Mouse (Mus musculus): Measurements from ENCODE around the gene Dusp5.
"Not testable (repeated sequence)": the region's sequence is repeated elsewhere in the genome, so short reads cannot be mapped to it uniquely, and the experiment has no call there.

Gene Dusp5

GRCm38 (mm10) chr19:53528752-53529454 is at the start of gene Dusp5:
Gene Dusp5 (plus strand): TSS chr19:53529109.
- peak; percentile 99 for DNase-seq (ENCODE audit: extremely low spot score)

GRCm38 (mm10) chr19:53479590-53479989 is 49.3 kb upstream of the Dusp5 start:
- DNase-seq (ENCODE audit: extremely low spot score): no peak

GRCm38 (mm10) chr19:53482093-53482492 is 46.8 kb upstream of the Dusp5 start:
- DNase-seq (ENCODE audit: extremely low spot score): no peak

- DNase-seq (ENCODE audit: extremely low spot score): no peak
Observed at GRCm38 (mm10) chr19:53482527-53482926, 46.4 kb upstream of the Dusp5 start.

- no peak for DNase-seq (ENCODE audit: extremely low spot score)
Observed at GRCm38 (mm10) chr19:53483984-53484383, 44.9 kb upstream of the Dusp5 start.

- DNase-seq (ENCODE audit: extremely low spot score): no peak
Observed at GRCm38 (mm10) chr19:53484918-53485317, 44.0 kb upstream of the Dusp5 start.

- no peak for DNase-seq (ENCODE audit: extremely low spot score)
Observed at GRCm38 (mm10) chr19:53489187-53489586, 39.7 kb upstream of the Dusp5 start.

- no peak for DNase-seq (ENCODE audit: extremely low spot score)
Observed at GRCm38 (mm10) chr19:53489910-53490309, 39.0 kb upstream of the Dusp5 start.

- no peak for DNase-seq (ENCODE audit: extremely low spot score)
Observed at GRCm38 (mm10) chr19:53490898-53491297, 38.0 kb upstream of the Dusp5 start.

GRCm38 (mm10) chr19:53492528-53492927 is 36.4 kb upstream of the Dusp5 start:
- no peak for DNase-seq (ENCODE audit: extremely low spot score)

GRCm38 (mm10) chr19:53493866-53494265 is 35.0 kb upstream of the Dusp5 start:
- no peak for DNase-seq (ENCODE audit: extremely low spot score)

GRCm38 (mm10) chr19:53497910-53498309 is 31.0 kb upstream of the Dusp5 start:
- DNase-seq (ENCODE audit: extremely low spot score): no peak

GRCm38 (mm10) chr19:53499049-53499448 is 29.9 kb upstream of the Dusp5 start:
- no peak for DNase-seq (ENCODE audit: extremely low spot score)

GRCm38 (mm10) chr19:53499451-53499940 is 29.4 kb upstream of the Dusp5 start:
- DNase-seq (ENCODE audit: extremely low spot score): no peak

GRCm38 (mm10) chr19:53500298-53501006 is 28.5 kb upstream of the Dusp5 start:
- DNase-seq (ENCODE audit: extremely low spot score): no peak

GRCm38 (mm10) chr19:53501239-53501638 is 27.7 kb upstream of the Dusp5 start:
- not testable (repeated sequence) for DNase-seq (ENCODE audit: extremely low spot score)

GRCm38 (mm10) chr19:53501765-53502164 is 27.1 kb upstream of the Dusp5 start:
- no peak for DNase-seq (ENCODE audit: extremely low spot score)

GRCm38 (mm10) chr19:53502891-53503371 is 26.0 kb upstream of the Dusp5 start:
- no peak for DNase-seq (ENCODE audit: extremely low spot score)

- DNase-seq (ENCODE audit: extremely low spot score): no peak
Observed at GRCm38 (mm10) chr19:53504181-53504580, 24.7 kb upstream of the Dusp5 start.

GRCm38 (mm10) chr19:53505728-53506127 is 23.2 kb upstream of the Dusp5 start:
- no peak for DNase-seq (ENCODE audit: extremely low spot score)

- no peak for DNase-seq (ENCODE audit: extremely low spot score)
Observed at GRCm38 (mm10) chr19:53507497-53507896, 21.4 kb upstream of the Dusp5 start.

GRCm38 (mm10) chr19:53511244-53511934 is 17.5 kb upstream of the Dusp5 start:
- DNase-seq (ENCODE audit: extremely low spot score): no peak
